Mouse (Mus musculus) urinary bladder, postnatal 14 days (tissue): Measurements from ENCODE around the gene Efcab2.

Experiments
- DNase-seq: peaks from one replicate; pipeline ENCODE4 v3.0.0; 2021; ENCODE audit warnings: low spot score

Efcab2 gene

DNA sequence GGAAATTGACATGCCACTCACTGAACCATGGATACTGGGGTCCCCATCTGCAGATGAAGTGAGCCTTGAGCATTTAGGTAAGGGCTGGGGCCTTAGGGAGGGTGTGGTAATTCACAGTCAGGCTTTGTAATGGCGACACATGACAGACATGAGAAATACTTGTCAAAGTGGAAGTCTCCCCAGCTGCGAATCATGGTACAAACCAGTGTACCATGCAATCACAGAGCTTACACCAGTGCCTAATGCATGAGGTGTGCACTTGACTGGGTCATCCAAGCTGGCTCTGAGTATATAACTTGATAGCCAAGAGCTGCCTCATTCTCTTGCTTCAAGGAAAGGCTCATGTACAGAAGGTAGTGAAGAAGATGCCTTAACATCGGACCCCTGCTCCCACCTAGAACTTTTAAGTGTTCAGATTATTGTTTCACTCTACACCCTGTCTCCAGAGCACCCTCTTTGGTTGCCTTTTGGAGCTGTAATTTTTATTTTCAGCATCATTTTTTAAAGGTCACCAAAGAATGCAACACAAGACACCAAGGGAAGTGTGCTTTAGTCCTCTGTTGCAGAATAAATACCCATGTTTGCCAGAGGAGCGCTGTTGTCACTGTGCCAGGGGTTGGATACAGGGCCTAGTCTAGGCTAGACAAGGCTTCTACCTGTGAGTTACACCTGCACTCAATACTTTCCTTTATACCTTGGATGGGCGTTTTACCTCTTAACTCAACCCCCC lies 79.4 kb downstream of the Efcab2 start:
- no peak for DNase-seq

DNA sequence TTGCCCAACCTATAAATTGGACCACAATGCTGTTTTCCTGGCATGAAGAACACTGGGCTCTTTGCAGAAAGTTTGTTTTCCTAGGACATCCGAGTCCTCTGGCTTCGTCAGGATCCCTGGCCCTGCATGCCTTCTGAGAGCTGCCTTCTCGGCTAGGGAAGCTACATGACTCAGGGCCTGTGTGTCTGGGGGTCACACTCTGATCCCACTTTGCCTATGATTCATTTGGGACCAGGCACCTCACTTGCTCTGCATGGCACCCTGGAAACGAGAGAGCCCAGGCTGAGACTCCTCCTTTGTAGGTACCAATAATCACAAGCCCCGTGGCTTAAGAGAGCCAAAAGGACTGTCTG lies 80.0 kb downstream of the Efcab2 start:
- DNase-seq, result no peak

DNA sequence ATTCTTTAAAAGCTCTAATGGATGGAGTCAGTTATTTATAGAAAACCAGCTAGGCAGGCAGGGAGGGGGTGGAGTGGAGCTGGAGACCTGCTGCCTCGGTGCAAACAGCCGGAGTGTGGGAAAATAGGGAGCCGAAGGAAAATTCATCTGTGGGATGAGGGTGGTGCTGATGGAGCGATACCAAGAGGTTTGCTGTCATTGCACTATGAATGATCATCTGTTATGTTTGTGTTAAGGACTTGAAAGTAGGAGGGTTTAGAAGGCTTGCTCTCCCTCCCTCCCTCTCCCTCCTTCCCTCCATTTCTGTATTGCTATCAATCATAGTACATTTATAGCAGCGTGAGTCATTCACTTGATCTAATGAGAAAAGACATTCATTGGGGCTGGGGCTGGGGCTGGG lies 80.9 kb downstream of the Efcab2 start:
- no peak for DNase-seq

DNA sequence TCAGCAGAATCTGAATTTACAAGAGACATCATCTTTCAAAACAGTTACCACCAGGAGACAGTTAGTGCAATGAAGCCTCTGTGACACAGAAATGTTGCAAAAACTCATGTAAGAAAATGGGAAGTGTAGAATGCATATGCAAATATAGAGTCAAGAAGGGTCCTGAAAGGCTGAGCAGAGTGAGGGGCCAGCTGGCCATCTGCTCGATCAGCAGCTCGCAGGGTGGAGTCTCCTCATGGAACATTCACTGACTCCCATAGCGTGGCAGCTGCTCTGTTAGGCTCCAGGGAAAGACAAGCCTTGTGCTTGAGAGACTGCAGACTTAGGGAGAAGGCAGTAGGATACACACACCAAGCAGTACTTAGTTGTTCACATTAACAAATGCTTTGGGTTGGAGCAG lies 83.2 kb downstream of the Efcab2 start:
- DNase-seq, result no peak

DNA sequence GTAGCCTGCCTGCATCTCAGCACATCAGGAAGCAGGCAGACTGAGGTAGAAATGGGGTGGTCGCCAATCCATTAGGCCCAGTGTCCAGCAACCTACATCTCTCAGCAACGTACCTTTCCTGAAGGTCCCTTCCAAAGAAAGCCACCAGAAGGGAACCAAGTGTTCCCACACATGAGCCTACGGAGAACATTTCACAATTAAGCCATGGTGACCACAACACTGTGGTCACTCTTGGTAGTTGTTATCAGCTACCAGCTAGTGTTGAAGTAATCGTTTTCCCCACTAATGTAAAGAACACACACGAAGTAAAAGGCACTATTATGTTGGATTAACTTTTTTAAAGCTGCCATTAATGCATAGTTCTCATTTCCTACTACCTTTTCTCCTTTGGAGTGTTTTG lies 85.8 kb downstream of the Efcab2 start:
- DNase-seq, result no peak

DNA sequence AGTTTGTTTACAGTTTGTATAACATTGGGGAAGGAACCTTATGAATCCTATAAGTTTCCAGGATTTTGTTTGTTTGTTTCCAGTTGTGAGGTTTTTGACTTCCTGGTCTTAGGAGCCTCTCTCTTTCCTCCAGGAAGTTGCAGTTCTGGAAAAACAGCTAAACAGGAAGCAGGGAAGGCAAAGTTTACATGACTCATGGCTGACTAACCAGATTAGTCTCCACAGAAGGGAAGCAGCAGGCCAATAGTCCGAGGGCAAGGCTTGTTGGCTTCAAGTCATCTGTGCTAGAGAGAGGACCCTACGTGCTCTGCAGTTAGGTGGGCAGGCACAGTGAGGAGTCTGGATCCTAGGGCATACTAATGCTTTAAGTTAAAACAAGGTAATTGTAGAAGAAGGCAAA lies 86.6 kb downstream of the Efcab2 start:
- no peak for DNase-seq

DNA sequence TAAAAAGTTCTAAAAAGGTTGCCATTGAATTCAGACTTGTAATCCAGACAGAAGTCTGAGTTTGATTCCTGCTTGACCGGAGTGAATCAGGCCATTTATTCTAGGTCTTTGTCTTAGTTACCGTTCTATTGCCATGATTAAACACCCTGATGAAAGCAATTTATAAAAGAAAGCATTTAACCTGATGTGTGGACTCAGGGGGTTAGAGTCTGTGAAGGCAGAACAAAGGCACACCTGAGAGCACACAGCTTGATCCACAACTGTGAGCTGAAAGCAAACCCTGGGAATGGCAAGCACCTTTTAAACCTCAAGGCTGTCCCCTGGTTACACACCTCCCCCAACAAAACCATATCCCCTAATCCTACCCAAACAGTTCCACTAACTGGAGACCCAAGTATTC lies 90.3 kb downstream of the Efcab2 start:
- DNase-seq, result no peak

DNA sequence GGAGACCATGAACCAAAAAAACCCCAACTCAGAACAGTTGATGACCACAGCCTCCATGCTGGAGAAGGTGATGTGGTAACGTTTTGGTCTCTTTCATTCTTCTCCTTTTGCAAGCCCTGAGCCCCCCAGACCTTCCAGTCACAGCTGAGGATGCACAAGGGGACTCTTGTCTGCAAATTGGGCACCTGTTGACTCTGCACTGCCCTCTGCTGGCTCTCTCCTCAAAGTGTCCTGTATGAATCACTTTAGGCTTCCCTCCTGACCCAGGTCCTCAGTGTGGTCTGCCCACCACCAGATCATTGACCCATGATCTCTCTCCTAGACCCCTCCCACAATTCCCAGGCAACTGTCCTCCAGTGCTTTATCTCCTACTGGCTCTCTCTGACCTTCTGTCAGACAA lies 91.0 kb downstream of the Efcab2 start:
- peak; percentile 27 for DNase-seq

DNA sequence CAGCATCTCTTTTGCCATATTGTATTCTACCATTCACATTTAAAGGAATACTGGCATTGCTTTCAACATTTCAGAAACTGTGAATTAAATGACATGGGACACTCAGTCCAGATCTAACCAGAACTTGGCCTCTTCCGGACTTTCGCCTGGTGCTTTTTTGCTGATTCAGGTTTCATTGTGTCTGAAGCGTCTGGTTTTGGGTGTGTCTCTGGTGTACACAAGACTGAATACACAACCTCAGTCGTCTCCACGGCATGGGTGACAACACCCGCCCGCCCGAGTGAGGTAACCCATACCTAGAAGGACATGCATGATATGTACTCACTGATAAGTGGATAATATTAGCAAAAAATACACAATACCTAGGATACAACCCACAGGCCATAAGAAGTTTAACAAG lies 101.1 kb downstream of the Efcab2 start:
- DNase-seq, result peak; percentile 9

DNA sequence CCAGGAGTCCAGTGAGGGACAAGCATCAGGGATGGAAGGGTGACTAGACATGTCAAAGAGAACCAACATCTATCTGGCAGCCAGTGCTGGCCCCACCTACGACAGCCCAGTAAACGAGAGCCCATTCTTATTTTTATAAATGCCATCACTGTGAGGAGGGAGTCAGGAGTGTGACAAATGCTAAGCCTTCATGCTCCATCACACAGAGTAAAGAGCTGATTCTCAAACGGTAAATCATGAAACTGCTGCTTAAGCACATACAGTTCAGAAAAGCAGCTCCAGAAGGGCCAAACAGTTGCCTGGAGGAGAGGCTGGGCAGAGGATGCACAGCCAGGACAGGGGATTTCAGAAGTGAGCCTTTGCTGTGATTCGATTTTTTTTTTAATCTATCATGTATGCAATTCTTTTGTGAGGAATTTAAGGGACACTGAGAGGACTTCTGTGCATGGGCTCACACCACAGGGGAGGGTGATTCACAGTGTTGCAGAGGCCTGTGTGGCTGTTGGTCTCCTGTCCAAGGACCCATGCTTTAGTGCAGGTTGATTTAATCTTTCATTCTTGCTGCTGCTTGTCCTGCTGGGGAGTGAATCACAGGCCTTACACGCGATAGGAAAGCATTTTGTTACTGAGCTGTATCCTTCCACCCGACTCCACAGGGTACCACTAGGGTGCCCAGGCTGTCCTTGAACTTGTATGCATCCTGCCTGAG lies 106.6 kb downstream of the Efcab2 start:
- DNase-seq, result peak; percentile 18

DNA sequence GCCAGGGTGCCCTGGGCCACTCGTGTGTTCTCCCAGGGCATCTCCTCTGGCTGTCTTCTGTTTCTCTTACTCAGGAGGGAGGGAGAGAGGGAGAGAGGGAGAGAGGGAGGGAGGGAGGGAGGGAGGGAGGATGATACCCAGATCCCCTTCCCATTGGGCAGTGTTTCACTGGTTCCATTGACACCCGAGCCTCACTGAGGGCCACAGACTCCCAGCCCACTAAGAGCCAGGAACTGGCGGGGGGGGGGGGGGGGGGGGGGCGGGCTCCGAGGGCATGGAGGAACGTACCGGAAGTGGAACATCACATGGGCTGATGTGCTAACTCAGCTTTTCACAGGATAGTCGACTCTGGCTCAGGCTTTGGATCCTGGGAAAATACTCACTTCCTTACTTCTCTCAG lies 108.1 kb downstream of the Efcab2 start:
- DNase-seq, result no peak

DNA sequence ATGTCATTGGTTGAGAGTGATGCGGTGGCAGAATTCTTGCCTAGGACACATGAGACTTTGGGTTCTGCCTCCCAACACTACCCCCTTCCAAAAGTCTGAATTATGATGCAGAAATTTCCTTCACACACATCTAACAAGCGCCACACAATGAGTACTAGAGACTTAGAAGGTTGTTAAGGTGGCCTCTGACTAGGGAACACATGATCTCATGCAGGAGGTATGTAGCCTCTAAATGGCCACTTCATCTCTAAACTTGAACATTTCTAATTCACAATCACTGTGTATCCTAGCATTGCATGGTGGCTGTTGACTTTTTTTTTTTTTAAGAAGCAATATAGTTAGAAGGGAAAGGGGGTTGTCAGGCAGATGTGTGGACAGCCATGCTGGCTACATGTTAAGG lies 110.0 kb downstream of the Efcab2 start:
- no peak for DNase-seq

DNA sequence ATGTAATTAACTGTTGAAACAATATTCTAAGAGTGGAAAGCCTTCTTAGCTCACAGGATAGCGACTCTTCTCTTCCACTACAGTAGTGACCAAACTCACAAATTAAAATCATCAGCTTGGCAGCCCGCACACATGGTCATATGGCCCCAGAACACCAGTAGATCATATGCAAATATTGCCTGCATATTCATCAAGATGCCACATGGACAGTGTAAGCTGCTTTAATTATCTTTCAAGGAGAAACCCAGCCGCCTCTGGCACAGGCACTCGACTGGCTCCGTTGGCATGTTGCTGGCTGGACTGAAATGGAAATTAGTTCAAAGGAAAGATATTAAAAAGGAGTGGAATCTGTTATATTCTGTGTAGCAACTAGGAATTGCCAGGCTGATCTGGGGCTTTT lies 116.5 kb downstream of the Efcab2 start:
- DNase-seq, result no peak

DNA sequence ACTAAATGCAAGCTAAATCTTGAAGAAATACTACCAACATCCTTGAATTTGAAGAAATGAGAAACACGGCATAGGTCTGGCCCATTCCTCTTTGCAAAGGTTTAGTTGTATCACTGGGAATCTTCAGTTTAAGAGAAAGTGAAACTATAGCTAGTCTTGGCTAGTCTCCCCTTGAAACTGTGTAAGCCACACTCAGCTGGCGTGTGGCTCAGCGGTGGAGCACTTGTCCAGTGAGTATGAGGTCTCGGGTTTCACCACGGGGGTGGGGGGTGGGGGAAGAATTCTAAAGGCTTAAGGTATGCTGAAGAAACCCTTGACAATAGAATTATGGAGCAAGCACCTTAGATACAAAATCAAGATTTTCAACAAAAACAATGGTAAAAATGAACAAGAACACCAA lies 117.3 kb downstream of the Efcab2 start:
- DNase-seq, result no peak

DNA sequence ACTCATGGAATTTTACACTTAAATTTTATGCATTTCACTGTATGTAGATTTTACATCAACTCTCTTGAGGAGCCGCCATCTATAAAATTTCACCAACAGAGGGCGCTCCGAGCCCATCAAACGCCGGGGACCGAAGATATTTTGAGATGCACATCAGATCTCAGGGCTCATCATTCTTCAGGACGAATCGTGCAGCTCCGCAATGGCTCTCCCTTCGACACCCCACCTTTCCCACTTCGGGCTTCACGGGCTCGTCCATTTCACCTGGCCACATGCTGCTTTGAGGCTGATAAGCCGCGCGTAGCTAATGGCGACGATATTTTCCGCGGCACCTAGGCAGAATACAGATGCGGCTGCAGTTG lies 121.3 kb downstream of the Efcab2 start:
- peak; percentile 67 for DNase-seq

DNA sequence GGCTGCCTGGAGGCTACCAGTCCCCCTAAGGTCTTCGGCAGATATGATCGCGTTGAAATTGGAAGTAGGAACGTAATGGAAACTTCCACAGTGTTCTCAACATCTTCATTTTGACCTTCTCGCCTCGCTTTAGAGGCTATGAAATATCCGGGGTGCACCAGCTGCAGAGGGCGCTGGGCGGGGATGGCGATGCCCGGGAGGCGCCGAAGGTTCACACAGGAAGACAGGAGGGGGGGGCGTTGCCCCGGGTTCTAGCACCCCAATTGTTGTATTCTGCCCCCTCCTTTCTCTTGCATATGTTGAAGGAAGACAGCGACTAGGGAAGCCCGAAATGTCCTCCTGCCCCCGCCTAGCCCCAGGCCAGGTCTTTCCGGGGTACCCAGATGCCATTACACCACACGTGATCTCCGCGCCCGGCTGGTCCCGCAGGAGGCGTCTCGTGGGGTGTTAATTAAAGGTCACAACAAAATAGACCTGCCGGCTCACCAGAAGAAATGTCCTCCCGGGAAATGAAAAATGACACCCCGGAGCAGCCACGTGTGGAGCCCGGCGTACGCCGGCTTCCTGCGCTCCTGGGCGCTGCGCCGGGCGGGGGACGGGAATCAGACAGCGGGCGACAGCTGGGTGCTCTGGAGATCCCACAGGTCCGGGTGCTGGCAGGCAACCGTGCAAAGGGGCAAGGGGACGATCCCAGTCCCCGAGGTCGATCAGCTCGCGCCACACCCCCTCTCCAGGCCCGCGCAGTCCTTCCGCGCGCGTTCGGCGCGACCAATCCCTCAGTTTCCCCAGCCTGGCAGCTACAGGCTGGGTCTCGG lies 121.9 kb downstream of the Efcab2 start:
- DNase-seq, result peak; percentile 33

DNA sequence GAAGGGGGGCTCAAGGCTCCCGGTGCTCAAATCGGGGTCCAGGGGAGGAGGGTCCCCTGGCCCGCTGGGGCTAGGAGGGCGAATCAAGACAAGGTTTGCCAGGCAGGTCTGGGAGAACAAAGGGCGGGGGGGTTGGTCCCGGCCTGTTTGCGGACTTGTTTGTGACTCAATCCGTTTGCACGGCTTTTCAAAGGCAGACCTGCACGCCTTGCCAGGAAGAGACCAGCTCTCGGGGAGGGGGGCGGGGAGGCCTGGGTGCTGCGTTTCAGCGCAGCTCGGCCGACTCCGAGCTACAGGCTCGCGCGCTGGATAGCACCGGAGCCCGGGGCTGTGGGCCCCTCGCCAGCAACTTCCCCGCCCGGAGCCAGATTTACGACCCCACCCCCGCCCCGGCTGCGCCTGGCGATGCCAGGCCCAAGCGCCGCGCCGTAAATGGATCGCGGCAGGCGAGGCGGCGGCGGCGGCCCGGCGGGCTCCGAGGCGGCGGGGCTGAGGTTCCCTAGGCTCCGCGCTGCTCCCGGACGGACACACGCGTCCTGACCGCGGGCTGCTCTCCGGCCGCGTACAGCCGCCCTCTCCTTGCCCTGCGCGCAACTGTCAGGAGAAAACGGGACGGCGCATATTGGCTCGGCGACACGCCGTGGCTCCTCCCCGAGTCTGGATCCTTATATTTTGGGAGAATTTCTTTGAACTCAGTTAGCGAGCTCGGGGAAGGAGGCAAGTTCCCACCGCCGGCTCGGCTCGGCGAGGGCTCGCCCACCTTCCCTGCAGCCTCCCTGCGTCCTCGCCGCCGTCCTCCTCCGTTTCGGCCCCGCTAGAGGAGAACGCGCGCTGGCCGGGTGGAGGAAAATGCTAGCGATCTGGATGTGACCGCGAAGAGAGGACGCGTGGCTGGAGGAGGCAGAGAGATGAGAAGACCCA lies 122.8 kb downstream of the Efcab2 start, which contains the start of gene Kif26b:
Gene Kif26b, plus strand, starts transcription at position 695 of the 921 bp plus-strand sequence.
- peak; percentile 53 for DNase-seq

DNA sequence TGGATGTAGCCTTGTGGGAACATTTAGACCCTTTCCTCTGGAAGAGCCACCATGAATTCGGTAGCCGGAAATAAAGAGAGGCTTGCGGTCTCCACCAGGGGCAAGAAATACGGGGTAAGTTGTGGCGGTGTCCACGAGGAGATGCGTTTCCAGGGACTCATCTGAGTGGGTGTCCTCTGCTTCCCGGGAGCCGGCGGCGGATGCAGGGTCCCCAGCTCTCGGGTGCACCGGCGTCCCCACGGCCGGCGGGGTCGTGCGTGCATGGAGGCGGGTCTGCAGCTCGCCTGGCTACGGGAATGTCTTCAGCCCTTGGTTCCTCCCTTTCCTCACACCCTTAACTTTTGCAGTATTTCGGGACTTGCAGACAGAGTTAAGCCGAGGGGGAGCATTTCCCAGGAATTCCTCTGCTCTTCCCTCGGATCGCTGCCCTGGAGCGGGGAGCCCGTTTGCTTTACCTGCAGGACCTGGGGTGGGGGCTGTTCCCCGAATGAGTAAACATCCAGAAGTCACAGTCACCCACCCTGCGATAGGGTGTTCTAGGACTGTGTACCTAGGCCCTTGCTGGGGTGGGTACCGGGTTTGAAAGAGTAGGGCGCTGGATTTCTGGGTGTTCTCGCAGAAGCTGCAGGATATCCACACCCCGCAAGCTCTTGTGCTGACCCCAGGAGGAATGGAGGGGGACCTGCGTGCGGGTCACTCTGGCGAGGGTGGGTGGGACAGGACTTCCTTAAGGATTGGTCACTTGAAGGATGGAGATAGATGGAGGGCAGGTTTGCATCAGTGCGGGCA lies 123.8 kb downstream of the Efcab2 start:
- DNase-seq, result peak; percentile 4

DNA sequence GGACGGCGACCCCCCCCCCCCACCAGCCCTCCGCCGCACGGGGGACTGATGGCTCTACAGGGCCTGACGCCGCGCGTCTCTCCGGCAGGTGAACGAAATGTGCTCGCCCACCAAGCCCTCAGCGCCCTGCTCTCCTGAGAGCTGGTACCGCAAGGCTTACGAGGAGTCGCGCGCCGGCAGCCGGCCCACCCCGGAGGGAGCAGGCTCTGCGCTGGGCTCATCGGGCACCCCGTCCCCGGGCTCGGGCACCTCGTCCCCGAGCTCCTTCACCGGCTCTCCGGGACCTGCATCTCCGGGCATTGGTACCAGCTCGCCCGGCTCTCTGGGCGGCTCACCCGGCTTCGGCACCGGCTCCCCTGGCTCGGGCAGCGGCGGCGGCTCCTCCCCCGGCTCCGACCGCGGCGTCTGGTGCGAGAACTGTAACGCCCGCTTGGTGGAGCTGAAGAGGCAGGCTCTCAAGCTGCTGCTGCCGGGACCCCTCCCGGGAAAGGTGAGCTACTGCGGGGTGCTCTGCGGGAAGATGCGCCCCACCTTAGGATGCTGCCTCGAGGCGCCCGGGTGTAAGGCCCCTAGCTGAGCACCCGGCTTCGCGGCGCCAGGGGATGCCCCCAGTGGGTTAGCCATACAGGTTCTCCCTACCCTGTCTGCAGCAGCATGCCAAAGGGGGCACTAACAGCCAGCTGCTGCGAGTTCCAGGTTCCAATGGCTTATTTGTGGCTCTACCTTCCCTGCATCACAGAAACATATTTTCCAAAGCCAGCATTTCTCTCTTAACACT lies 124.6 kb downstream of the Efcab2 start:
- DNase-seq, result peak; percentile 84
